Mouse (Mus musculus): ENCODE measurements at regions not wholly inside any gene's neighbourhood (a gene's known extent, or its start where the extent isn't known, plus 50 kb on each side); places are given as distances from the start of the nearest gene placed in this dataset.

DNA sequence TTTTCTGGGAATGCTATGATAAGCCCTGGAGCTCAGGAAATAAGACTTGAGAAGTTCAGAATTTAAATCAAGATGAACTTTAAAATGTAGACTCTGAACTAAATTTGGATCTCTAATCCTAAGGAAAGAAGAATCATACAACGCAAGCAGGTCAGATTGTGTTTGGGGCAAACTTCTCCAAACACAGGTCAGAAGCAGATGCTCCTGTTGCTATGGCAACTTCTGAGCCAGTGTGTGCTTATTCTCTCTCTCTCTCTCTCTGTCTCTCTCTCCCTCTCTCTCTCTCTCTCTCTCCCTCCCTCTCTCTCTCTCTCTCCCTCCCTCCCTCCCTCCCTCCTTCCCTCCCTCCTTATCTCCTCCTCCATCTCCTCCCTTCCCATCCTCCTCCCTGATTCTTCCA is 304.7 kb downstream of the Gm10295 start:
- H3K4me3 ChIP-seq (replicated peaks in 1 of 3; ENCODE audit: low read depth in 2 of 3, low read length in 2 of 3, poor library complexity in 1 of 3), result no peak overlapping the region
- no peaks in the 10 kb centered on the region for H3K79me2 ChIP-seq (replicated peaks; ENCODE audit: control insufficient read depth, extremely low read depth, insufficient read depth, poor library complexity, severe bottlenecking)
- no peak overlapping the region for H3K9ac ChIP-seq (ENCODE audit: insufficient read depth, low read depth)
- H3K27ac ChIP-seq (ENCODE audit: insufficient read depth, low read depth), result no peak overlapping the region
- in situ Hi-C loops (cut with MboI; ENCODE audit: low pct_ligation_motif_present, low pct_unique_long_range_greater_than_20kb, low sequenced_read_pairs) (no loop called here), dilution Hi-C loops (cut with MboI; ENCODE audit: extremely low pct_ligation_motif_present, extremely low pct_unique_long_range_greater_than_20kb, low sequenced_read_pairs) (no loop called here)
- H3K4me1 ChIP-seq (ENCODE audit: control insufficient read depth in 1 of 2, insufficient read depth in 2 of 2), result no peaks in the 10 kb centered on the region
- no peaks in the 10 kb centered on the region for H3K27me3 ChIP-seq (replicated peaks)
- H3K4me2 ChIP-seq (ENCODE audit: insufficient read depth, low read depth, poor library complexity, severe bottlenecking), result no peak overlapping the region
- DNase-seq (ENCODE audit: extremely low read depth), result no peak
- no peaks in the 10 kb centered on the region for H3K36me3 ChIP-seq (replicated peaks in 1 of 2; ENCODE audit: control insufficient read depth in 1 of 2, insufficient read depth in 1 of 2, low read length in 1 of 2)
- TF ChIP-seq CTCF (conservative IDR thresholded peaks at IDR 0.05 in 1 of 2, IDR thresholded peaks at IDR 0.05 in 1 of 2; ENCODE audit: low read depth in 2 of 2, low read length in 2 of 2), result no peak
- no peak for TF ChIP-seq PAX5 (IDR thresholded peaks at IDR 0.05; ENCODE audit: low read length)
- no peak for TF ChIP-seq EP300 (IDR thresholded peaks at IDR 0.05; ENCODE audit: low read length)
- TF ChIP-seq SIN3A (IDR thresholded peaks at IDR 0.05; ENCODE audit: low read length), result no peak
- TF ChIP-seq SMC3 (IDR thresholded peaks at IDR 0.05; ENCODE audit: low read depth, low read length), result no peak
- TF ChIP-seq MYC (IDR thresholded peaks at IDR 0.05; ENCODE audit: low read depth, low read length), result no peak
- no peak for TF ChIP-seq RCOR1 (conservative IDR thresholded peaks at IDR 0.05; ENCODE audit: low read depth, low read length)
- TF ChIP-seq MXI1 (IDR thresholded peaks at IDR 0.05; ENCODE audit: low read depth, low read length), result no peak
- TF ChIP-seq KAT2A (IDR thresholded peaks at IDR 0.05; ENCODE audit: insufficient replicate concordance, low read length), result no peak
- no peak for TF ChIP-seq NELFE (IDR thresholded peaks at IDR 0.05; ENCODE audit: low read depth, low read length)
- TF ChIP-seq RAD21 (IDR thresholded peaks at IDR 0.05; ENCODE audit: low read depth, low read length), result no peak
- TF ChIP-seq ETS1 (conservative IDR thresholded peaks at IDR 0.05; ENCODE audit: low read depth, low read length), result no peak
- TF ChIP-seq USF2 (conservative IDR thresholded peaks at IDR 0.05; ENCODE audit: low read depth, low read length), result no peak
- no peak for TF ChIP-seq MAFK (IDR thresholded peaks at IDR 0.05; ENCODE audit: insufficient replicate concordance, low read length)
- no peak for TF ChIP-seq HCFC1 (IDR thresholded peaks at IDR 0.05; ENCODE audit: low read depth, low read length)
- no peak for TF ChIP-seq TCF12 (IDR thresholded peaks at IDR 0.05; ENCODE audit: low read depth, low read length)
- peaks cover 61% of the 10 kb centered on the region for H3K9me3 ChIP-seq (replicated peaks; ENCODE audit: low read length)

GRCm38 (mm10) chr7:71043789-71044188 is 307.5 kb downstream of the Gm10295 start:
- Histone ChIP-seq H3K4me1 (ENCODE audit: control insufficient read depth in 1 of 2, insufficient read depth in 2 of 2) (no peaks in the 10 kb centered on the region), H3K79me2 (replicated peaks; ENCODE audit: control insufficient read depth, extremely low read depth, insufficient read depth, poor library complexity, severe bottlenecking) (no peaks in the 10 kb centered on the region), H3K4me3 (replicated peaks in 1 of 3; ENCODE audit: low read depth in 2 of 3, low read length in 2 of 3, poor library complexity in 1 of 3) (no peak overlapping the region), H3K27ac (ENCODE audit: insufficient read depth, low read depth) (no peak overlapping the region), H3K27me3 (replicated peaks) (no peaks in the 10 kb centered on the region), H3K36me3 (replicated peaks in 1 of 2; ENCODE audit: control insufficient read depth in 1 of 2, insufficient read depth in 1 of 2, low read length in 1 of 2) (no peaks in the 10 kb centered on the region), H3K9me3 (replicated peaks; ENCODE audit: low read length) (peaks cover 64% of the 10 kb centered on the region), H3K4me2 (ENCODE audit: insufficient read depth, low read depth, poor library complexity, severe bottlenecking) (no peak overlapping the region), H3K9ac (ENCODE audit: insufficient read depth, low read depth) (no peak overlapping the region)
- no peak for DNase-seq (ENCODE audit: extremely low read depth)
- in situ Hi-C loops (cut with MboI; ENCODE audit: low pct_ligation_motif_present, low pct_unique_long_range_greater_than_20kb, low sequenced_read_pairs) (no loop called here), dilution Hi-C loops (cut with MboI; ENCODE audit: extremely low pct_ligation_motif_present, extremely low pct_unique_long_range_greater_than_20kb, low sequenced_read_pairs) (no loop called here)
- TF ChIP-seq TCF12 (IDR thresholded peaks at IDR 0.05; ENCODE audit: low read depth, low read length) (no peak), RCOR1 (conservative IDR thresholded peaks at IDR 0.05; ENCODE audit: low read depth, low read length) (no peak), RAD21 (IDR thresholded peaks at IDR 0.05; ENCODE audit: low read depth, low read length) (no peak), JUND (conservative IDR thresholded peaks at IDR 0.05; ENCODE audit: low read depth, low read length) (no peak), UBTF (IDR thresholded peaks at IDR 0.05; ENCODE audit: low read depth, low read length) (no peak), HCFC1 (IDR thresholded peaks at IDR 0.05; ENCODE audit: low read depth, low read length) (no peak), NELFE (IDR thresholded peaks at IDR 0.05; ENCODE audit: low read depth, low read length) (no peak), ZNF384 (IDR thresholded peaks at IDR 0.05; ENCODE audit: low read depth, low read length) (no peak), EP300 (IDR thresholded peaks at IDR 0.05; ENCODE audit: low read length) (no peak), USF2 (conservative IDR thresholded peaks at IDR 0.05; ENCODE audit: low read depth, low read length) (no peak), NRF1 (IDR thresholded peaks at IDR 0.05; ENCODE audit: low read depth, low read length) (no peak), CHD2 (IDR thresholded peaks at IDR 0.05; ENCODE audit: low read length) (no peak), CTCF (conservative IDR thresholded peaks at IDR 0.05 in 1 of 2, IDR thresholded peaks at IDR 0.05 in 1 of 2; ENCODE audit: low read depth in 2 of 2, low read length in 2 of 2) (no peak), ZMIZ1 (IDR thresholded peaks at IDR 0.05; ENCODE audit: low read depth, low read length) (no peak), IRF4 (IDR thresholded peaks at IDR 0.05; ENCODE audit: low read depth, low read length) (no peak), ZC3H11A (IDR thresholded peaks at IDR 0.05; ENCODE audit: low read depth, low read length) (no peak), MAX (IDR thresholded peaks at IDR 0.05; ENCODE audit: low read length) (no peak), SMC3 (IDR thresholded peaks at IDR 0.05; ENCODE audit: low read depth, low read length) (no peak)

Measured in CH12.LX (cell line).